In the genomic region with DNA sequence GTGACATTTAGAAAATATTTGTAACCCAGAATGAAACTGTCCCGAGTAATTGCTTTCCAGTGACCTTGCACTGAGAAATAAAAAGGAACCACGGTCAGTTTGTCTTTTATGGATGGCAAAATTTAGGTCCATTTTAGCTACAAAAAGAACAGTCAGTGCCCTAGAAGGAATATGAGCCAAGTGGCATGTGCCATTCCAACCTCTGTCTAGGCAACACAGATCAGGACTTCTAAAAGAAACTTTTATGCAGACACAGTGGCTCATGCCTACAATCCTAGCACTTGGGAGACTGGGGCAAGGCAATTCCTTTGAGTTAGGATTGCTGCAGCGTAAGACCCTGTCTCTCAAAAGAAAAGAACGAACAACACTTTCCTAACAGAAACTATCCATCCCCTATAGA, we compare ENCODE assay signal across 18 mouse cellular contexts.
DNase-seq lines count a peak whose midpoint lies in the region; TF ChIP-seq lines count a peak whose summit lies in the region.
"Had no signal": no experiment of that assay in that cellular context is flagged by ENCODE, and none has a peak within 500 bp of the region (broad histone marks: within the 10 kb centered on the region; RNA-seq: fewer than 3 reads in every experiment).

No protein-coding gene starts in this region.

- peaks cover 40% of the 10 kb centered on the region for H3K36me3 ChIP-seq in heart, embryonic 10.5 days
- H3K36me3 ChIP-seq in liver, adult 2 months (ENCODE audit: control insufficient read depth, insufficient read depth, low read length), result peaks cover 4% of the 10 kb centered on the region; the same call in 1 of the 2 replicates

- intact Hi-C loops in heart, postnatal 25 days (cut with DNase I), result loop anchor here (5.0 kb wide), 1 partner anchor 282 kb away; no protein-coding TSS in a partner anchor
- intact Hi-C loops in left cerebral cortex, postnatal 4 days (cut with DNase I), result no loop called here

- no peak overlapping the region for H3K4me3 ChIP-seq in heart, embryonic 10.5 days
- no peak overlapping the region for H3K4me3 ChIP-seq in liver, adult 2 months (ENCODE audit: insufficient read depth, low read depth, low read length)
- H3K4me3 ChIP-seq: embryonic facial prominence, embryonic 12.5 days; forebrain, embryonic 12.5 days; hindbrain, embryonic 10.5 days had no signal

- peaks cover 4% of the 10 kb centered on the region; the same call in 1 of the 2 replicates for H3K9me3 ChIP-seq in heart, embryonic 10.5 days
- H3K9me3 ChIP-seq: forebrain, embryonic 12.5 days had no signal

- H3K4me1 ChIP-seq in heart, embryonic 10.5 days, result peaks cover 39% of the 10 kb centered on the region
- H3K4me1 ChIP-seq in liver, adult 2 months (ENCODE audit: control insufficient read depth, insufficient read depth, low read length), result peaks cover 14% of the 10 kb centered on the region
- H3K4me1 ChIP-seq: embryonic facial prominence, embryonic 12.5 days; forebrain, embryonic 12.5 days; hindbrain, embryonic 10.5 days had no signal

- peaks cover 6% of the 10 kb centered on the region; the same call in 1 of the 2 replicates for H3K79me2 ChIP-seq in liver, adult 2 months (ENCODE audit: control insufficient read depth, insufficient read depth, low read length)

- 0 out of 2 replicates have a peak overlapping the region, but pooled peaks have one; percentile 59 for H3K27ac ChIP-seq in heart, embryonic 10.5 days
- no peak overlapping the region for H3K27ac ChIP-seq in liver, adult 2 months (replicated peaks; ENCODE audit: insufficient read depth, low read depth, low read length)
- H3K27ac ChIP-seq: embryonic facial prominence, embryonic 12.5 days; forebrain, embryonic 12.5 days; hindbrain, embryonic 10.5 days; hindbrain, embryonic 14.5 days had no signal

- WGBS in heart, embryonic 10.5 days, result 90% methylated on average over 4 of the region's 4 CpGs
- WGBS in liver, adult 2 months, result 91% methylated on average over 4 of the region's 4 CpGs

- no peaks in the 10 kb centered on the region for H3K27me3 ChIP-seq in heart, embryonic 10.5 days (ENCODE audit: insufficient read depth, poor library complexity, severe bottlenecking)
- no peaks in the 10 kb centered on the region for H3K27me3 ChIP-seq in liver, adult 2 months (ENCODE audit: control insufficient read depth, insufficient read depth, low read length)
- H3K27me3 ChIP-seq: CH12.LX; embryonic facial prominence, embryonic 12.5 days; forebrain, embryonic 12.5 days had no signal

- H3K9ac ChIP-seq in liver, adult 2 months (ENCODE audit: low read depth, low read length), result no peak overlapping the region
- H3K9ac ChIP-seq: embryonic facial prominence, embryonic 12.5 days; forebrain, embryonic 12.5 days; hindbrain, embryonic 14.5 days had no signal

- no peak for DNase-seq in heart, embryonic 10.5 days (ENCODE audit: low spot score)
- no peak for DNase-seq in heart, postnatal 25 days (ENCODE audit: low spot score)
- DNase-seq in liver, adult 2 months (ENCODE audit: extremely low read depth, low read depth, low spot score), result peak; percentile 33
- DNase-seq in liver, result no peak
- DNase-seq in testis, postnatal 14 days (ENCODE audit: low spot score), result peak; percentile 31
- no peak for DNase-seq in testis, postnatal 10 days (ENCODE audit: low spot score)
- no peak for DNase-seq in left cerebral cortex, postnatal 4 days
- DNase-seq: adrenal gland, adult 8-10 months; cerebellum, adult 11-12 months; cerebellum, adult 9-10 months; cerebellum, postnatal 25 days; gastrocnemius, postnatal 25 days; heart, postnatal 14 days had no signal

- TF ChIP-seq POLR2A in liver, adult 2 months (IDR thresholded peaks at IDR 0.05; ENCODE audit: extremely low read depth, insufficient read depth, low read length), result no peak

- no peak for TF ChIP-seq CTCF in liver, adult 2 months (IDR thresholded peaks at IDR 0.05; ENCODE audit: low read depth, low read length)

Comparison
In these comparisons a context has a peak if more than half of its experiments do, and no peak if none do; other contexts are left out.
1. DNase-seq: peak in liver, adult 2 months (single experiment) and testis, postnatal 14 days (single experiment); none in heart, embryonic 10.5 days (single experiment), heart, postnatal 25 days (single experiment), liver (single experiment), testis, postnatal 10 days (single experiment) and left cerebral cortex, postnatal 4 days (single experiment).